Mouse (Mus musculus) frontal cortex, adult 2 months (tissue): ENCODE measurements at regions not wholly inside any gene's neighbourhood (a gene's known extent, or its start where the extent isn't known, plus 50 kb on each side); places are given as distances from the start of the nearest gene placed in this dataset.

Experiments
- DNase-seq, 2 experiments: peaks; one replicate each; pipeline ENCODE4 v3.0.0; 2022; ENCODE audit warnings: low spot score in 1 of 2; ENCODE audit errors: extremely low spot score in 1 of 2

DNA sequence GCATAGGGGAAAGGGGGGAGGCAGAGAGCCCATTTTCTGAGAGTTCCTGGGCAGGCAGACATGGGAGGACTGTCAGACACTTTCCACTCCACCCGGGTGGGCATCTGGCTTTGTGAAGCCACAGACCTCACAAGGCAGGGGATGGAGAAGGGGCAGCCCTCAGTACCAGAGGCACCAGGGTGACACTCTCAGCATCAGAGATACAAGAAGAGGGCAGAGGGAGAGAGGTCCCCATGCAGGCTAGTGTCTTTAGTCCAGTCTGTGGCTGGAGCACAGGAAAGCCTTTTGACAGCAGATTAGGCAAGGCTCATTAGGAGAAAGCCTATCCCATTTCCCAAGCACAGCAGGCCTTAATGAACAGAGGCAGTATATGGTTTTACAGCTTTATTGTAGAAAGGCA lies 175.5 kb downstream of the Manea start:
- no peak for DNase-seq

DNA sequence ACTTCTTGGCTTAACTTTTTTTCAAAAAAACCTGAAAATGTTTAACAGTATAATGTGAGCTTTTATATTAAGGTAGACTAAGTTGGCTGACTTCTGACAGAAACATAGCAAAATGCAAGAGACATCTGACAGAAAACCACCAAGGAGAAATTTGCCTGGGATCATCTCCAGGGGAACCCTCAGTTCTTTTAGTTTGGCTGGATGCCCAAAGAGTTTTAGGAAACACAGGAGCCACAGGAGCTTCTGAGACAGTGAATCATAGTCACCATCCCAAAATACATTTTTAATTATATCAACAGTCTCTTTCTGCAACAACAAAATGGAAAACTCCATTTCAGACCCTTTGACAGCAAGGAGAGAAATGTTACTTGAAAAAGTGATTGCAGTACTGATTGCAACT lies 190.5 kb downstream of the Manea start:
- peak; percentile 12 to 68 for DNase-seq
